Mouse (Mus musculus) ES-E14 (cell line): ENCODE results near the gene Tppp. TPM values are rescaled to one million over a fixed set of nuclear protein-coding genes. Genes with fewer than 3 reads are reported as not detected.
"Not testable (repeated sequence)": the region's sequence is repeated elsewhere in the genome, so short reads cannot be mapped to it uniquely, and the experiment has no call there.

Experiments
- DNase-seq: peaks from one replicate; pipeline ENCODE4 v3.0.0-alpha.2; 2013; ENCODE audit warnings: low read depth, low spot score
- H3K27ac ChIP-seq: 2 replicates; pipeline ENCODE4 v1.5.1; 2012; ENCODE audit warnings: low read depth, mild to moderate bottlenecking, low read length, moderate library complexity, mixed read lengths; ENCODE audit not compliant: poor library complexity, insufficient read depth, severe bottlenecking
- H3K36me3 ChIP-seq: 2 replicates; pipeline ENCODE4 v1.6.1; 2012; ENCODE audit warnings: mild to moderate bottlenecking, low read length, moderate library complexity, mixed read lengths; ENCODE audit not compliant: control insufficient read depth, poor library complexity, insufficient read depth, severe bottlenecking
- H3K4me1 ChIP-seq, 2 experiments: fragments of 150-350 bp in 1 of 2; sonication (generic) in 1 of 2; 2 replicates each; pipeline ENCODE4 v1.6.1; 2012; ENCODE audit warnings: low read length in 2 of 2, mild to moderate bottlenecking in 1 of 2, mixed read lengths in 1 of 2; ENCODE audit not compliant: control insufficient read depth in 2 of 2, insufficient read depth in 2 of 2, poor library complexity in 1 of 2
- H3K4me3 ChIP-seq, 2 experiments: fragments of 150-350 bp in 1 of 2; sonication (generic) in 1 of 2; 2 replicates each; pipeline ENCODE4 v1.5.1; 2012; ENCODE audit warnings: low read length in 2 of 2, low read depth in 1 of 2, mild to moderate bottlenecking in 1 of 2, mixed read lengths in 1 of 2; ENCODE audit not compliant: insufficient read depth in 1 of 2, poor library complexity in 1 of 2, severe bottlenecking in 1 of 2
- H3K9ac ChIP-seq: 2 replicates; pipeline ENCODE4 v1.6.1; 2012; ENCODE audit warnings: low read depth, mild to moderate bottlenecking, low read length, mixed read lengths; ENCODE audit not compliant: poor library complexity, insufficient read depth, severe bottlenecking
- H3K9me3 ChIP-seq: fragments of 150-350 bp; sonication (generic); 2 replicates; pipeline ENCODE4 v1.6.1; 2012; ENCODE audit warnings: low read depth, mild to moderate bottlenecking, low read length; ENCODE audit not compliant: control insufficient read depth, insufficient read depth
- CHD2 ChIP-seq: IDR thresholded peaks from 2 replicates; pipeline ENCODE4 v1.6.1; 2014; ENCODE audit warnings: mild to moderate bottlenecking, low read depth, low read length, inconsistent platforms
- HCFC1 ChIP-seq: IDR thresholded peaks from 2 replicates; pipeline ENCODE4 v1.6.1; 2012; ENCODE audit warnings: low read length, inconsistent platforms, borderline replicate concordance; ENCODE audit not compliant: insufficient read depth
- MAFK ChIP-seq: IDR thresholded peaks from 2 replicates; pipeline ENCODE4 v1.6.1; 2014; ENCODE audit warnings: mild to moderate bottlenecking, low read depth, low read length, inconsistent platforms; ENCODE audit not compliant: insufficient read depth
- ZC3H11A ChIP-seq: IDR thresholded peaks from 2 replicates; pipeline ENCODE4 v1.6.1; 2012; ENCODE audit warnings: low read depth, mild to moderate bottlenecking, inconsistent platforms, low read length, borderline replicate concordance
- ZNF384 ChIP-seq: IDR thresholded peaks from 2 replicates; pipeline ENCODE4 v1.6.1; 2012; ENCODE audit warnings: low read depth, low read length, inconsistent platforms
- in situ Hi-C, 2 experiments: fragments of 600-800 bp; cut with MboI; formaldehyde crosslinking; loops; one replicate each; pipeline ENCODE4 v1.15.1; 2025; ENCODE audit warnings: low sequenced_read_pairs in 2 of 2, inconsistent platforms in 1 of 2; ENCODE audit not compliant: unreplicated experiment in 2 of 2
- total RNA-seq: library from RNA; depleted of rRNA; stranded (reverse); fragments of 300-350 nt; gene quantifications from 2 replicates; pipeline ENCODE4 v1.2.3, GENCODE M21; 2012

Tppp gene
- total RNA-seq, 1 experiment, result 0.22 TPM

- H3K9me3 ChIP-seq, result no peaks in the 10 kb centered on the region
- TF ChIP-seq ZC3H11A (no peak), MAFK (no peak), ZNF384 (no peak), CHD2 (no peak), HCFC1 (no peak)
- no peaks in the 10 kb centered on the region for H3K36me3 ChIP-seq
- H3K27ac ChIP-seq, result no peak overlapping the region
- H3K4me3 ChIP-seq, result no peak overlapping the region
- in situ Hi-C loops, result no loop called here
- DNase-seq, result no peak
- no peak overlapping the region for H3K9ac ChIP-seq
- H3K4me1 ChIP-seq, result no peaks in the 10 kb centered on the region
Observed at GRCm38 (mm10) chr13:74015908-74016307, 6.7 kb downstream of the Tppp start.

- Histone ChIP-seq H3K27ac (no peak overlapping the region), H3K4me3 (no peak overlapping the region), H3K9ac (no peak overlapping the region), H3K9me3 (no peaks in the 10 kb centered on the region), H3K4me1 (no peaks in the 10 kb centered on the region), H3K36me3 (no peaks in the 10 kb centered on the region)
- no peak for TF ChIP-seq ZNF384
- TF ChIP-seq HCFC1, result no peak
- TF ChIP-seq ZC3H11A, result no peak
- TF ChIP-seq MAFK, result no peak
- no peak for TF ChIP-seq CHD2
- no peak for DNase-seq
- in situ Hi-C loops, result no loop called here
Observed at GRCm38 (mm10) chr13:74017426-74017825, 8.2 kb downstream of the Tppp start.

DNA sequence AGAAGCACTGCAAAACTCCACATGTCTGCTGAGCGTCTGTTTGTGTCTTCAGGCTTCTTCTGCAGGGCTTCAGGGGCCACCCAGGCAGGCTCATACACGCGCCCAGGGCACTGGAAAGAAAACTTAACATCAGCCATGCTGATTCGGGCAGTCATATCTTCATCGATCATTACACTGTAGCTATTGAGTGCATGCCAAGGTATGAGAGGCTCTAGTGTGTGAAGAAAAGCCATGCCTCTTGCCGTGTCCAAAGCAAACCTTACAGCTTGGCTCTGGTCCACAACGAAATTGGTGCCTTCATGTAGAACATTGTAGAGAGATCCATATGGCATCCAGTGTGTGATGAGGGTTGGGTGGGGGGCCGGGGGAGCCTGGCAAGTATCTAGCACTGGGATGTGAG is 9.8 kb downstream of the Tppp start:
- H3K36me3 ChIP-seq, H3K9me3 ChIP-seq, H3K4me3 ChIP-seq, in situ Hi-C loops, H3K4me1 ChIP-seq, H3K9ac ChIP-seq, H3K27ac ChIP-seq, DNase-seq: not testable (repeated sequence)

- in situ Hi-C loops, result no loop called here
- DNase-seq, result no peak
- Histone ChIP-seq H3K9ac (no peak overlapping the region), H3K4me1 (no peaks in the 10 kb centered on the region), H3K9me3 (no peaks in the 10 kb centered on the region), H3K36me3 (no peaks in the 10 kb centered on the region), H3K4me3 (no peak overlapping the region), H3K27ac (no peak overlapping the region)
- TF ChIP-seq ZNF384, result peak; percentile 86
- no peak for TF ChIP-seq MAFK
Observed at GRCm38 (mm10) chr13:74025151-74026081, 16.2 kb downstream of the Tppp start.

DNA sequence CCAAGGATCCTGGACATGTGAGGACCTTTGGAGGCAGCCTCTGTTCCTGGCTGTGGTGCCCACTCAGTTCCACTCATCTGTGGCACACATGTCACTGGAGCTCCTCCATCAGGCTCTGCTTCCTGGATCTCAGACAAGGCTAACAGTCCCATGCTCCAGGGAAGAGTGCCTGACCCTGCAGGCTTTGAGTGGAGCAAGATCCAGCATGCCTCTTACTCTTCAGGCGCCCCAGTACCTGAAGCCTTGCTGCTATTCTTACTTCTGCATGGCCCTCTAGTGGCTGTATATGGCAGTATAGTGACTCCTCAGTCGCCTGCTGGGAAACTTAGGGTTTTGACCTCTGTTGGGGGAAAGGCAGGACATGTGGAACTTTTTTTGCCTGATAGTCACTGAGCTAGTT is 17.0 kb downstream of the Tppp start:
- Histone ChIP-seq H3K27ac (no peak overlapping the region), H3K9ac (no peak overlapping the region)
- in situ Hi-C loops, result no loop called here

More for the DNA sequence above, 17.0 kb downstream of the Tppp start:
- peak; percentile 39 for DNase-seq
- Histone ChIP-seq H3K9me3 (no peaks in the 10 kb centered on the region), H3K4me3 (no peak overlapping the region), H3K36me3 (no peaks in the 10 kb centered on the region), H3K4me1 (no peaks in the 10 kb centered on the region)
- TF ChIP-seq ZC3H11A, result peak; percentile 54; the same call in 1 of the 2 replicates
- no peak for TF ChIP-seq HCFC1
- TF ChIP-seq ZNF384, result no peak
- TF ChIP-seq MAFK, result no peak
- no peak for TF ChIP-seq CHD2
